Mouse (Mus musculus): ENCODE results near the gene Pgd.
"Not testable (repeated sequence)": the region's sequence is repeated elsewhere in the genome, so short reads cannot be mapped to it uniquely, and the experiment has no call there.

Pgd gene

GRCm38 (mm10) chr4:149166215-149166946 lies at the start of gene Pgd:
Pgd (minus strand) TSS chr4:149166771.
- DNase-seq (ENCODE audit: low spot score in 2 of 2): peak; percentile 94 to 97

GRCm38 (mm10) chr4:149215982-149216381 lies 49.4 kb upstream of the Pgd start:
- DNase-seq (ENCODE audit: low spot score in 2 of 2): no peak

GRCm38 (mm10) chr4:149215397-149215796 lies 48.8 kb upstream of the Pgd start:
- no peak for DNase-seq (ENCODE audit: low spot score in 2 of 2)

GRCm38 (mm10) chr4:149214468-149214867 lies 47.9 kb upstream of the Pgd start:
- DNase-seq (ENCODE audit: low spot score in 2 of 2): not testable (repeated sequence)

- DNase-seq (ENCODE audit: low spot score in 2 of 2): no peak
These were observed 46.9 kb upstream of the Pgd start for GRCm38 (mm10) chr4:149213466-149213865.

GRCm38 (mm10) chr4:149211441-149211840 lies 44.9 kb upstream of the Pgd start:
- DNase-seq (ENCODE audit: low spot score in 2 of 2): not testable (repeated sequence)

GRCm38 (mm10) chr4:149202467-149202866 lies 35.9 kb upstream of the Pgd start:
- no peak for DNase-seq (ENCODE audit: low spot score in 2 of 2)

- no peak for DNase-seq (ENCODE audit: low spot score in 2 of 2)
These were observed 34.5 kb upstream of the Pgd start for GRCm38 (mm10) chr4:149201110-149201509.

GRCm38 (mm10) chr4:149197180-149197579 lies 30.6 kb upstream of the Pgd start:
- DNase-seq (ENCODE audit: low spot score in 2 of 2): no peak

- DNase-seq (ENCODE audit: low spot score in 2 of 2): no peak
These were observed 24.5 kb upstream of the Pgd start for GRCm38 (mm10) chr4:149191103-149191502.

- DNase-seq (ENCODE audit: low spot score in 2 of 2): no peak
These were observed 22.0 kb upstream of the Pgd start for GRCm38 (mm10) chr4:149188563-149188962.

GRCm38 (mm10) chr4:149182755-149183154 lies 16.2 kb upstream of the Pgd start:
- no peak for DNase-seq (ENCODE audit: low spot score in 2 of 2)

- DNase-seq (ENCODE audit: low spot score in 2 of 2): peak in 1 of 2 experiments; percentile 55
These were observed 15.6 kb upstream of the Pgd start for GRCm38 (mm10) chr4:149182192-149182591.

- DNase-seq (ENCODE audit: low spot score in 2 of 2): no peak
These were observed 13.0 kb upstream of the Pgd start for GRCm38 (mm10) chr4:149179573-149179972.

- DNase-seq (ENCODE audit: low spot score in 2 of 2): no peak
These were observed 12.6 kb upstream of the Pgd start for GRCm38 (mm10) chr4:149179160-149179559.

GRCm38 (mm10) chr4:149178328-149178727 lies 11.8 kb upstream of the Pgd start:
- no peak for DNase-seq (ENCODE audit: low spot score in 2 of 2)

- no peak for DNase-seq (ENCODE audit: low spot score in 2 of 2)
These were observed 10.5 kb upstream of the Pgd start for GRCm38 (mm10) chr4:149177046-149177445.

GRCm38 (mm10) chr4:149176645-149177044 lies 10.1 kb upstream of the Pgd start:
- no peak for DNase-seq (ENCODE audit: low spot score in 2 of 2)

- DNase-seq (ENCODE audit: low spot score in 2 of 2): no peak
These were observed 7.1 kb upstream of the Pgd start for GRCm38 (mm10) chr4:149173661-149174060.

GRCm38 (mm10) chr4:149172666-149173065 lies 6.1 kb upstream of the Pgd start:
- peak in 1 of 2 experiments; percentile 42 for DNase-seq (ENCODE audit: low spot score in 2 of 2)

- DNase-seq (ENCODE audit: low spot score in 2 of 2): peak in 1 of 2 experiments; percentile 67
These were observed 5.5 kb upstream of the Pgd start for GRCm38 (mm10) chr4:149172083-149172482.

GRCm38 (mm10) chr4:149171581-149171981 lies 5.0 kb upstream of the Pgd start:
- DNase-seq (ENCODE audit: low spot score in 2 of 2): peak; percentile 45 to 67

GRCm38 (mm10) chr4:149170394-149170931 lies 3.9 kb upstream of the Pgd start:
- DNase-seq (ENCODE audit: low spot score in 2 of 2): peak; percentile 56 to 61

All from urinary bladder, postnatal 36 days (tissue).